Mouse (Mus musculus): ENCODE results near the gene Usp34. TPM values are rescaled to one million over a fixed set of nuclear protein-coding genes. Genes with fewer than 3 reads are reported as not detected.
A peak's percentile ranks its signal among the peaks of the same experiment; 100 is the strongest.
"Not testable (repeated sequence)": the region's sequence is repeated elsewhere in the genome, so short reads cannot be mapped to it uniquely, and the experiment has no call there.

Gene Usp34
- polyA plus RNA-seq, 1 experiment from 2014 or later: 31.7 TPM

DNA sequence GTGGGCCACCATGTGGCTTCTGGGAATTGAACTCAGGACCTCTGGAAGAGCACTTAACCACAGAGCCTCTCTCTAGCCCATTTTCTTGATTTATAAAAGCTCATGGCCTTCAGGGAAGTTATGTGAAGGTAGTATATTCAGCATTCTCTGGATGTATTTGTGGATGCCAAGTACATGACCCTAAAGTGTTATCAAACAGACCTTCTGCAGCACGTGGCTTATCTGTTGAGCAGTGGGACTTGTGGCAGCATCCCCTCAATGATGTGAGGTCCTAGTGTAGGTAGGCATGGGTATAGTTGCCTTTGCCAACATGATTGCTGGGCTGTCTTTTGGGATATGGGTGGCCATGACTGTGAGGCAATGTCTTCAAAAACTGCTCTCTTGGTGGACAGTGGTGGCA lies 6.8 kb downstream of the Usp34 start:
- 92% methylated on average over 1 of the region's 1 CpGs for WGBS
- Histone ChIP-seq H3K4me2 (no peak overlapping the region), H3K9me3 (ENCODE audit: control insufficient read depth, low read length) (no peaks in the 10 kb centered on the region), H3K36me3 (ENCODE audit: control insufficient read depth, insufficient read depth, low read length) (no peaks in the 10 kb centered on the region), H3K4me3 (ENCODE audit: low read depth, low read length) (no peak overlapping the region), H3K9ac (ENCODE audit: low read length) (no peak overlapping the region), H3K4me1 (ENCODE audit: control insufficient read depth, insufficient read depth, low read length) (peaks cover under 1% of the 10 kb centered on the region; the same call in 1 of the 2 replicates), H3K27ac (ENCODE audit: low read depth, low read length) (no peak overlapping the region), H3K27me3 (ENCODE audit: control insufficient read depth, insufficient read depth, low read length) (no peaks in the 10 kb centered on the region)
- DNase-seq (ENCODE audit: low spot score, missing footprints) (peak; percentile 78), ATAC-seq (ENCODE audit: low FRiP score) (no peak)

DNA sequence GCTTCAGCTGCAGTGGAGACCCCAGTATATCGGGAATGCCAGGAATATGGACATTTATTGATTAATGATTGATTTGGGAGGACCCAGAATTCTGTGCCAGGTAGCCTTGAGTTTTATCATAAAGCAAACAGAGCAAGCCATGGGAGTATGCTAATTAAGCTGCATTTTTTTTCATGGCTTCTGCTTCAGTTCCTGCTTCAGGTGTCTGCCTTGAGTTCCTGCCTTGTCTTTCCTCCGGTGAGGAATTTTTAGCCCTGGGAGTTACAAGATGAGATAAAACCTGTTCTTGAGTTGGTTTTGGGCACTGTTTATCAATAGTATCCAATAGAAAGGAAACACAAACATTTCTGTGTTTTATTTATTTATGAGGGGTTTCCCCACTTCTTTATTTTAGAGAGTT lies 22.7 kb downstream of the Usp34 start:
- no peak for DNase-seq (ENCODE audit: low spot score, missing footprints)
- no peak for ATAC-seq (ENCODE audit: low FRiP score)
- no peaks in the 10 kb centered on the region for H3K36me3 ChIP-seq (ENCODE audit: control insufficient read depth, insufficient read depth, low read length)
- no peak overlapping the region for H3K4me3 ChIP-seq (ENCODE audit: low read depth, low read length)
- WGBS: 96% methylated on average over 2 of the region's 2 CpGs
- H3K9me3 ChIP-seq (ENCODE audit: control insufficient read depth, low read length): no peaks in the 10 kb centered on the region
- H3K27me3 ChIP-seq (ENCODE audit: control insufficient read depth, insufficient read depth, low read length): no peaks in the 10 kb centered on the region
- H3K4me2 ChIP-seq: no peak overlapping the region
- H3K27ac ChIP-seq (ENCODE audit: low read depth, low read length): no peak overlapping the region
- no peak overlapping the region for H3K9ac ChIP-seq (ENCODE audit: low read length)
- H3K4me1 ChIP-seq (ENCODE audit: control insufficient read depth, insufficient read depth, low read length): no peaks in the 10 kb centered on the region

DNA sequence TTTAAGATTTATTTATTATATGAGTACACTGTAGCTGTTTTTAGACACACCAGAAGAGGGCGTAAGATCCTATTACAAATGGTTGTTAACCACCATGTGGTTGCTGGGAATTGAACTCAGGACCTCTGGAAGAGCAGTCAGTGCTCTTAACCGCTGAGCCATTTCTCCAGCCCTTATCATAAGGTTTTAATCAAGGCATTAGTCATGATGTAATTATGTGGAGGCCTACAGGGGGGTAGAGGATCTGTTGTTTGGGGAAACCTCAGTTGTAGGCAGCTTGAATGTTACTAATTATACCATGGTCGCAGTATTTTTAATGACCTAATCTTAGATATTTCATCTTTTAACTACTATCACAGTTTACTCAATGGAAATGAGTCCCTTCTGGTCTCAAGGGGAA lies 25.4 kb downstream of the Usp34 start:
- H3K4me3 ChIP-seq (ENCODE audit: low read depth, low read length): no peak overlapping the region
- 94% methylated on average over 3 of the region's 3 CpGs for WGBS
- no peak overlapping the region for H3K9ac ChIP-seq (ENCODE audit: low read length)
- ATAC-seq (ENCODE audit: low FRiP score) (no peak), DNase-seq (ENCODE audit: low spot score, missing footprints) (no peak)
- no peaks in the 10 kb centered on the region for H3K9me3 ChIP-seq (ENCODE audit: control insufficient read depth, low read length)
- H3K36me3 ChIP-seq (ENCODE audit: control insufficient read depth, insufficient read depth, low read length): no peaks in the 10 kb centered on the region
- no peak overlapping the region for H3K4me2 ChIP-seq
- H3K27ac ChIP-seq (ENCODE audit: low read depth, low read length): no peak overlapping the region
- no peaks in the 10 kb centered on the region for H3K4me1 ChIP-seq (ENCODE audit: control insufficient read depth, insufficient read depth, low read length)
- no peaks in the 10 kb centered on the region for H3K27me3 ChIP-seq (ENCODE audit: control insufficient read depth, insufficient read depth, low read length)

DNA sequence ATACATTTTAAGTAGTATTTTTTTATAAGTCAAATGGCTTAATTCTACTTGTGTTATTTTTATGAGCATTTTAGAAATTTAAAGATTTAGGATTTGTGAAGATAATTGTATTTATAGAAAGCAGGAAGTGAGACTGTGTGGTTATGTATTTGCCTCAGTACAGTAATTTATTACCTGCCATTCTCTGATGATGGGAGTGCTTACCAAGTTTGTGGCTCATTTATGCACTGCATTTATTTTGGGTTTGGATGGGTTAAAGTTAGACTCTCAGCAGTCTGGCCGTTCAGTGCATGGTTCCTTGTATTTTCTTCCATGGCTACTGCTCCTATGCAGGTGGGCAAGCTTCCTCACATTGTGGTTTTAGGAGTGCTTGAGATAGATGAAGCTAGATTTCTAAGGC lies 28.5 kb downstream of the Usp34 start:
- no peak overlapping the region for H3K4me3 ChIP-seq (ENCODE audit: low read depth, low read length)
- H3K9ac ChIP-seq (ENCODE audit: low read length): no peak overlapping the region
- H3K27me3 ChIP-seq (ENCODE audit: control insufficient read depth, insufficient read depth, low read length): no peaks in the 10 kb centered on the region
- no peak overlapping the region for H3K27ac ChIP-seq (ENCODE audit: low read depth, low read length)
- no peak for DNase-seq (ENCODE audit: low spot score, missing footprints)
- no peaks in the 10 kb centered on the region for H3K4me1 ChIP-seq (ENCODE audit: control insufficient read depth, insufficient read depth, low read length)
- H3K4me2 ChIP-seq: no peak overlapping the region
- WGBS: 90% methylated on average over 1 of the region's 1 CpGs
- no peaks in the 10 kb centered on the region for H3K9me3 ChIP-seq (ENCODE audit: control insufficient read depth, low read length)
- H3K36me3 ChIP-seq (ENCODE audit: control insufficient read depth, insufficient read depth, low read length): no peaks in the 10 kb centered on the region
- no peak for ATAC-seq (ENCODE audit: low FRiP score)

DNA sequence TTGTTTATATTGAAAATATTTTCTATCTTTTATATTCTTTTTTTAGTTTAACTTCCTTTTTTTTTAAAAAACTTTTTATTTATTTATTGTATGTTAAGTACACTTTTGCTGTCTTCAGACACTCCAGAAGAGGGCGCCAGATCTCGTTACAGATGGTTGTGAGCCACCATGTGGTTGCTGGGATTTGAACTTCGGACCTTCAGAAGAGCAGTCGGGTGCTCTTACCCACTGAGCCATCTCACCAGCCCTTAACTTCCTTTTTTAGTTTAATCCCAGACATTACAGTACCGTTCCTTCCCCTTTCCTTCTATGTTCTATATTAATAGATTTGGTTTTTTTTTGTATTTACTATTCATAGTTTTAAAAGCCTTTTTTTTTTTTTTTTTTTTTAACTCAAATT lies 50.5 kb downstream of the Usp34 start:
- H3K4me2 ChIP-seq; H3K36me3 ChIP-seq (ENCODE audit: control insufficient read depth, insufficient read depth, low read length); H3K27ac ChIP-seq (ENCODE audit: low read depth, low read length); H3K9me3 ChIP-seq (ENCODE audit: control insufficient read depth, low read length); H3K4me1 ChIP-seq (ENCODE audit: control insufficient read depth, insufficient read depth, low read length); H3K9ac ChIP-seq (ENCODE audit: low read length); DNase-seq (ENCODE audit: low spot score, missing footprints); H3K4me3 ChIP-seq (ENCODE audit: low read depth, low read length); H3K27me3 ChIP-seq (ENCODE audit: control insufficient read depth, insufficient read depth, low read length); ATAC-seq (ENCODE audit: low FRiP score): not testable (repeated sequence)
- WGBS: 73% methylated on average over 5 of the region's 5 CpGs

DNA sequence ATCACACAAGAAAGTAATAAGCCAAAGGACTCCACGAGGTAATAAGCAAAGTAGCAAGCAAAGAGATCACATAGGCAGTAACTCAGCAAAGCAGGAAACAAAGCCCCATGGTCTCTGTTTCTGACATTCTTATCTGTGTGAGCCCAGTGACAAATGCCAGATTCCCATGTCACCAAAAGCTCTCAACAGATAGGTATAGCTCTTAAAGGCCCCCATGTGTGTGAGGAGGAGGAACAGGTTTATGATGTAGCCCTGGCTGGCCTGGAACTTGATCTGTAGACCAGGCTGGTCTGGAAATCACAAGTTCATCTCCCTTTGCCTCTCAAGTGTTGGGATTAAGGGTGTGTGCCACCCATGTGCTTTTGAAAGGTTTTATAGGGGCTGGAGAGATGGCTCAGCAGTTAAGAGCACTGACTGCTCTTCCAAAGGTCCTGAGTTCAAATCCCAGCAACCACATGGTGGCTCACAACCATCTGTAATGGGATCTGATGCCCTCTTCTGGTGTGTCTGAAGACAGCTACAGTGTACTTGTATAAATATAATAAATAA lies 53.1 kb downstream of the Usp34 start:
- 70% methylated on average over 1 of the region's 1 CpGs for WGBS
- not testable (repeated sequence) for H3K27ac ChIP-seq (ENCODE audit: low read depth, low read length); ATAC-seq (ENCODE audit: low FRiP score); H3K4me1 ChIP-seq (ENCODE audit: control insufficient read depth, insufficient read depth, low read length); H3K9me3 ChIP-seq (ENCODE audit: control insufficient read depth, low read length); H3K36me3 ChIP-seq (ENCODE audit: control insufficient read depth, insufficient read depth, low read length); H3K9ac ChIP-seq (ENCODE audit: low read length); H3K4me2 ChIP-seq; DNase-seq (ENCODE audit: low spot score, missing footprints); H3K27me3 ChIP-seq (ENCODE audit: control insufficient read depth, insufficient read depth, low read length); H3K4me3 ChIP-seq (ENCODE audit: low read depth, low read length)

DNA sequence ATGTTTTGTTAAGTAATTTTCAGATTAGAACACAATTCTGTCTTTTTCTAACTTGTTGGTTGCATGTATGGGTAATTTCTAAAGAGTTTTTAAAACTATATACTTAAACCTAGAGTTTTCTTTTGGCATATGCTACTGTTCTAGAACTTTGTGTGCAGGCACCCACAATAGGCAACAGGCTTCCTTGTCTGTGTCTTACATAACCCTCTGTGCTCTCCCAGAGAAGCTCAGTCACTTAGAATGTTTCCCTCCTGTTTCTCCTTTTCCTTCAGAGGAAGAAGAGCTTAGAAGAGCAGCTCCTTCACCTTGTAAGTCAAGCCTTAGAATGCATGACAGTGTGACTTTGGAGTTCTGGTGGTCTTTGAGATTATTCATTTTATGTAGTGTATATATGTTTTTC lies 55.6 kb downstream of the Usp34 start:
- Histone ChIP-seq H3K4me2 (no peak overlapping the region), H3K9ac (ENCODE audit: low read length) (no peak overlapping the region), H3K4me3 (ENCODE audit: low read depth, low read length) (no peak overlapping the region), H3K27me3 (ENCODE audit: control insufficient read depth, insufficient read depth, low read length) (no peaks in the 10 kb centered on the region), H3K36me3 (ENCODE audit: control insufficient read depth, insufficient read depth, low read length) (no peaks in the 10 kb centered on the region; the same call in 1 of the 2 replicates), H3K4me1 (ENCODE audit: control insufficient read depth, insufficient read depth, low read length) (no peaks in the 10 kb centered on the region), H3K27ac (ENCODE audit: low read depth, low read length) (no peak overlapping the region), H3K9me3 (ENCODE audit: control insufficient read depth, low read length) (no peaks in the 10 kb centered on the region)
- peak; percentile 76 for DNase-seq (ENCODE audit: low spot score, missing footprints)
- no peak for ATAC-seq (ENCODE audit: low FRiP score)

DNA sequence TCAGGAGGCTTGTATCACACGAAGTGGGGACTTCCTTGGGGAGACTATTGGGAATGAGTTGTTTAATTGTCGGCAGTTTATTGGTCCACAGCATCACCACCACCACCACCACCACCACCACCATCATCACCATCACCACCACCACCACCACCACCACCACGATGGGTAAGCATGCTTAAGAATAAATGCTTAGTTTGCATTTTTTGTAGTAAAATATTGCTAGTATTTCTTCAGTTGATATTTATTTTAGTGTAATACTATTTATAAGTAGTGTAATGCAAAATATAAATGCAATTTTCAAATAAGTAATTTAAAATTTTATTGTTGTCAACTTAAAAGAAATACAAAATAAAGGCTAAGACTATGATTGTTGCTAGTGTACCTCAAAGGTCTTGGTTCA lies 57.7 kb downstream of the Usp34 start:
- Histone ChIP-seq H3K27me3 (ENCODE audit: control insufficient read depth, insufficient read depth, low read length) (no peaks in the 10 kb centered on the region), H3K4me2 (no peak overlapping the region), H3K9me3 (ENCODE audit: control insufficient read depth, low read length) (no peaks in the 10 kb centered on the region), H3K27ac (ENCODE audit: low read depth, low read length) (no peak overlapping the region), H3K36me3 (ENCODE audit: control insufficient read depth, insufficient read depth, low read length) (no peaks in the 10 kb centered on the region; the same call in 1 of the 2 replicates), H3K4me3 (ENCODE audit: low read depth, low read length) (no peak overlapping the region), H3K4me1 (ENCODE audit: control insufficient read depth, insufficient read depth, low read length) (no peaks in the 10 kb centered on the region), H3K9ac (ENCODE audit: low read length) (no peak overlapping the region)
- DNase-seq (ENCODE audit: low spot score, missing footprints): peak; percentile 35
- ATAC-seq (ENCODE audit: low FRiP score): no peak
- 91% methylated on average over 3 of the region's 3 CpGs for WGBS

DNA sequence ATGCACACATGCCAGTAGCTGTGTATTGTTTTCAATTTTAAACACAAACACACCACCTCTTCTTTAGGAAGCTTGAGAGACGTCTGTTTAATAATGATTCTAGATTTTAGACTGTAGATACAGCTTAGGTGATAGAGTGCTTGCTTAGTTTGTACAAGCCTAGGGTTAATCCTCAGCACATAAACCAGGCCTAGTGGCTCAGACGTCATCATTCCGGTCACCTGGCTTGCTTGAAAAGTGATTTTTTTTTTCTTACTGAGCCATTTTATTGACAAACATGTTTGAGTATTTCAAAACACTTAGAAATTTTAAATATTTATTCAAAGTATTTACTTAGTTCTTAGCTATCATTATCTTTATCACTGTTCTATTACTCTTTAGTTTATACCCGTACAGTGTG lies 65.3 kb downstream of the Usp34 start:
- no peak overlapping the region for H3K4me2 ChIP-seq
- H3K9me3 ChIP-seq (ENCODE audit: control insufficient read depth, low read length): no peaks in the 10 kb centered on the region
- no peak for DNase-seq (ENCODE audit: low spot score, missing footprints)
- no peaks in the 10 kb centered on the region for H3K27me3 ChIP-seq (ENCODE audit: control insufficient read depth, insufficient read depth, low read length)
- no peak overlapping the region for H3K27ac ChIP-seq (ENCODE audit: low read depth, low read length)
- no peak for ATAC-seq (ENCODE audit: low FRiP score)
- no peaks in the 10 kb centered on the region for H3K36me3 ChIP-seq (ENCODE audit: control insufficient read depth, insufficient read depth, low read length)
- no peaks in the 10 kb centered on the region for H3K4me1 ChIP-seq (ENCODE audit: control insufficient read depth, insufficient read depth, low read length)
- H3K9ac ChIP-seq (ENCODE audit: low read length): no peak overlapping the region
- WGBS: 90% methylated on average over 4 of the region's 4 CpGs
- no peak overlapping the region for H3K4me3 ChIP-seq (ENCODE audit: low read depth, low read length)

DNA sequence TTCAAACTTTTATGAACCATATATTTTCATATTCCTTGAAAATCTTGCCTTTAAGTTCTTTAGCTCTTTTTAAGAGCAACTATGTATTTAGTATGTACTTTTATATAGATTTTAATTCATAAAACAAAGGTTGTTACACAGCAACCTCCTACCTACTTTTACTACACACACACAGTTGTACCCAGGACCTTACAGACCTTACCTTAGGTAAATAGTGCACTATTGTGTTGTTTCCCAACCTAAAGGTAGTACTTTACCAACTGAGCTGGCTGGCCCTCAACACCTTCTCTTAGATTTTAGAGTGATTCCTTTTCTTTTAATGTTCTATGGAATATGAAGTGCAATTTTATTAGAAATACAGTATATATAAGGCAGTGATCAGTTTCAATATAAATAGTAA lies 65.8 kb downstream of the Usp34 start:
- no peak overlapping the region for H3K4me3 ChIP-seq (ENCODE audit: low read depth, low read length)
- ATAC-seq (ENCODE audit: low FRiP score) (no peak), DNase-seq (ENCODE audit: low spot score, missing footprints) (peak; percentile 64)
- H3K9me3 ChIP-seq (ENCODE audit: control insufficient read depth, low read length): no peaks in the 10 kb centered on the region
- no peak overlapping the region for H3K9ac ChIP-seq (ENCODE audit: low read length)
- no peaks in the 10 kb centered on the region for H3K27me3 ChIP-seq (ENCODE audit: control insufficient read depth, insufficient read depth, low read length)
- H3K4me1 ChIP-seq (ENCODE audit: control insufficient read depth, insufficient read depth, low read length): no peaks in the 10 kb centered on the region
- no peak overlapping the region for H3K27ac ChIP-seq (ENCODE audit: low read depth, low read length)
- H3K36me3 ChIP-seq (ENCODE audit: control insufficient read depth, insufficient read depth, low read length): no peaks in the 10 kb centered on the region
- no peak overlapping the region for H3K4me2 ChIP-seq
